Mouse (Mus musculus) heart, postnatal 14 days (tissue): ENCODE data around the gene Ins2. TPM values are rescaled to one million over a fixed set of nuclear protein-coding genes. Genes with fewer than 3 reads are reported as not detected.

Source experiments
- microRNA-seq, 2 experiments: library from miRNA; unstranded; fragments of <30 nt; microRNA quantifications; one replicate each; pipeline ENCODE4 v1.2.0; 2021 to 2022
- total RNA-seq, 2 experiments: library from RNA; stranded (reverse); gene quantifications; 2 replicates each; pipeline ENCODE4 v1.2.3; 2021

The Ins2 gene
- total RNA-seq, 2 experiments from 2014 or later = not detected

Small RNA genes within 50 kb of the gene (microRNA-seq; reads per million reads assigned to microRNA genes)
- gene Mir483 = 80.2 to 492 reads per million in 2 experiments

Other genes with a start within 250 kb of the Ins2 start
- 1 to 10 TPM; 1.2 to 1.4 TPM for gene Tnnt3, start 244.5 kb downstream of the Ins2 start, total RNA-seq
- gene Mrpl23, start 210.7 kb downstream of the Ins2 start, total RNA-seq = 1 to 10 TPM; 2.7 to 7.4 TPM
- 100 to 1,000 TPM; 349 to 384 TPM for gene Igf2, start 76.6 kb downstream of the Ins2 start, total RNA-seq
- gene Gm49394, start 73.4 kb downstream of the Ins2 start, total RNA-seq = not detected
- gene Th, start 187.7 kb upstream of the Ins2 start, total RNA-seq = not detected
- gene Ascl2, start 225.9 kb upstream of the Ins2 start, total RNA-seq = under 1 TPM in 1 of 2 experiments, not detected in 1; 0.12 TPM